Mouse (Mus musculus): Measurements from ENCODE around the gene Rsph1. TPM values are rescaled to one million over a fixed set of nuclear protein-coding genes. Genes with fewer than 3 reads are reported as not detected.

Rsph1 gene
- total RNA-seq, 2 experiments from 2014 or later, result 10.8 to 14.3 TPM

GRCm38 (mm10) chr17:31303401-31303800 lies 26.2 kb upstream of the Rsph1 start:
- no peak for DNase-seq

DNA sequence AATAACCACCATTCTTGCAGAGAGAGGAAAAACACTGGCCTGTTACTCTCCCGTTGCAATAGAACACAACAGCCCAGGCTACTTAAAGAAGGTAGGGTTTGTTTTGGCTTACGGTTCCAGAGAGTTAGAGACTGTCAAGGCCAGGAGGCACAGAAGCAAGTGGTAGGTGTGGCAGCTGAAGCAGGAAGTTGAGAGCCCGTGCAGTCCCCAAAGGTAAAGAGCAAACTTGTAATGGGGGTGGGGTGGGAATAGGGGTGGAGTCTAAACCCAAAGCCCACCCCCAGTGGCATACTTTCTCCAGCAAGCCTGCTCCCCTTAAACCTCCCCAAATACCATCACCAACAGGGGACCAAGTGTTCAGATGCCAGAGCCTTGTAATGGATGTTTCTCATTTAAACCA lies 23.6 kb upstream of the Rsph1 start:
- DNase-seq, result no peak

- no peak for DNase-seq
These were observed 22.8 kb upstream of the Rsph1 start for GRCm38 (mm10) chr17:31299981-31300380.

GRCm38 (mm10) chr17:31298419-31299209 lies 21.4 kb upstream of the Rsph1 start:
- DNase-seq, result no peak

- no peak for DNase-seq
These were observed 20.3 kb upstream of the Rsph1 start for GRCm38 (mm10) chr17:31297521-31297939.

DNA sequence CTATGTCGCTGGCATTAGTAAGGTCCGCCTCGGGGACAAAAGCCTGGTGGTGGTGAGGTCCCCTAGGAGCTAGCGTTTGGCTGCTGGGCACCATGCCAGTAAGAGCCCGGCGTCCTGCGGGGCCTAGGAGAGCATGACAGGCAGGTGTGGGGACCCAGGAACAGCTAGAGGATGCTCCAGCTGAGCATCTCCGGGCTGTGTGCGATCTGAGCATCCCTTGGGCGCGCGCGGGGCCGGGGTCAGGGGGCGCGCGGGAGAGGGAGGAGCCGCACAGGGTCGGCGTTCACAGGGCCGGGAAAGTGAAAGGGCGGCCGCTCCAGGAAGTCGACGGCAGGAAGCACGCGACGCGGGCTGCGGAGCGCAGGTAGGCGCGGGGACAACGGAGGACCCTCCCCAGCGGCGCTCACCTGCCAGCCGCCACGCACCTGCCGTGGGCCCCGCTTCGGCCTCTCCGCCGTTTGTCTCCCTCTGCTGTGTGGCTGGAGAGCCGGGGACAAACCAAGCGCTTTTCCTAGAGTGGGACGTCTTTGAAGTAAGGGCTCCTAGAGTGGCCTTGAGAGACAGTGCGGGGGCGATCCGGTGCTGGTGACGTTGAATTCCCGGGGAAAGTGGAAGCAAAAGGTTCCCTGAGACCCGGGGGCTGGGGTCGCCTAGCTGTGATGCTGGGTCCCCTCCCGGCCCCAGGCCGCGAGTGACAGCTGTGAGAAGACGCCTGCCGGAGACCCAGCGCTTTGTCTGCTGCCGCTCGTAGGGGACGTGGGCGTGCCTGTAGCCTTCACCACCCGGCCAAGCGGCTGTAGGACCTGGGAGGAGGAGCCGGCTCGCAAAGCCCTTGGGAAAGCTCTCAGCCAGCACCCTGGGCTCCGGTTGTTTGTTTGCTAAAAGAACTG lies 19.0 kb upstream of the Rsph1 start:
- peak; percentile 64 to 70 for DNase-seq

- DNase-seq, result no peak
These were observed 18.2 kb upstream of the Rsph1 start for GRCm38 (mm10) chr17:31295215-31295891.

GRCm38 (mm10) chr17:31294363-31295214 lies 17.4 kb upstream of the Rsph1 start:
- DNase-seq, result no peak

DNA sequence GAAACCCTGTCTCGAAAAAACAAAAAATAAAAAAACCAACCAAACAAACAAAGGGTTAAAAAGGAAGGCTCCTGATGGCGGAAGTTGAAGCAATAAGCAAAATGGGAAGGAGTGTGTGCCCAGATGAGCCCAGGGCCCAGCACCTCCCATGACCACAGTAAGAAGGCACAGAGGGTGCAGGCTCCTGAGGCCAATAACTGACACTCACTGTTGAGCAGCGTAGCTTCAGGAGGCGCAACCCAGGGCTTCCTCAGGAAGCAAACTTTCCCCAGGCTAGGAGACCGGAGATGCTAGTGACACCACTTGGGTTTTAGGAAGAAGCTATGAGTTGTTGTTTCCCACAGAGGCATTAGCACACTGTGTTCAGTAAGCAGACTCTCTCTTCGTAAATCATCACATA lies 13.7 kb upstream of the Rsph1 start:
- no peak for DNase-seq

DNA sequence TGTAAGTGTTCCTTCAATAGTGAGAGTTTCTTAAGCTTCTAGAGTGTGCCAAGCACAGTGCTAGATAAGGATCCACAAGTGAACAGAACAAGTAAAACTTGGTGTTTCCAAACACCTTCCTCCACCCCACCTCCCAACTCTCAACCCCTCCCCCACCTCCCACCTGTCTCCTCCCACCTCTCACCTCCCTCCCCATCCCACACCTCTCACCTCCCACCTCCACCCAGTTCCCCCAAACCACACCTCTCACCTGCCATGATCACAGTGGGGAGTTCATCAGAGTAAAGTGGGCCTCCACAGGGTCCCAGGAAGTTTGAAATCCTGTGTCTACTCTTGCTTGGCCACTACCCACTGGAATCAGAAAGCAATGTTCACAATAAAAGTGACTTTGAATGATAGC lies 13.1 kb upstream of the Rsph1 start:
- DNase-seq, result no peak

DNA sequence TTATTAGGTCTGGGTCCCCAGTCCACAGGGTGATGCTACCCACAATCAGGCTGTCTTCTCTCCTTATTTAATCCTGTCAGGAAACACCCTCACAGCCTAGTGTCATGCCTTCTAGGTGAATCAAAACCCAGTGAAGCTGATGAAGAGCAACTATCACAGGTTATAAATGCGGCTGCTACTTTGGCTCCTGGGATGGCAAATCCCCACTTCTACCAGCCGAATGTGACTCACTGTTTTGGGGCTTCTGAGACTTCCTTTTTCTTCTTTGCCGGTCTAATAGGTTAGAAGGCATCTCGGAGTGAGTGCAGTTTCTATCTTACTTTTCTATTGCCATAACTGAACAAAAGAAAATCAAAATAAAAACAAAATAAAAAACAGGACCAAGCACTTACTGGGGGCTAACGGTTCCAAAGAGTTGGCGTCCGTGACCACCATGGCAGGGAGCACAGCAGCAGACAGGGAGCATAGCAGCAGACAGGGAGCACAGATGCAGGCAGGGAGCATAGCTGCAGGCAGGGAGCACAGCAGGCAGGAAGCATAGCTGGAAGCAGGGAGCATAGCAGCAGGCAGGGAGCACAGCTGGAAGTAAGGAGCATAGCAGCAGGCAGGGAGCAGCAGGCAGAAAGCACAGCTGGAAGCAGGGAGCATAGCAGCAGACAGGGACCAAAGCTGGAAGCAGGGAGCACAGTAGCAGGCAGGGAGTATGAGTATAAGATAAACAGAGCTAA lies 12.0 kb upstream of the Rsph1 start:
- DNase-seq, result no peak

DNA sequence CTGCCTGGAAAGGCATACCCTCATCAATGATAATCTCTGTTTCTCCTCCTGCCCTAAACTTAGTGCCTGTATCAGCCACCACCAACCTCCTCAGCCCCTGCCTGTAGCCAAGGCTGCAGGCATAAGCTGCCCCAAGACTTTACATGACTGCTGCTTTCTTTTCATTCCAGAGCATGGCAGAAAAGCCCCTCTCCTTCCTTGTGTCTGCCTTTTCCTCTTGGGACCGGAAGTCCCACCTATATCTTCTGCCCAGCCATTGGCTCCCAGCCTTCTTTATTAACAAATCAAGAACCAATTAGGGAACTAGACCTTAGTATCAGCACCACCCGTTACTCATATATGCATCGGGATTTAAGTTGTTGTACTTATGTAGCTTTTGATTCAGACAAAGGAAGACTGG lies 10.0 kb upstream of the Rsph1 start:
- no peak for DNase-seq

DNA sequence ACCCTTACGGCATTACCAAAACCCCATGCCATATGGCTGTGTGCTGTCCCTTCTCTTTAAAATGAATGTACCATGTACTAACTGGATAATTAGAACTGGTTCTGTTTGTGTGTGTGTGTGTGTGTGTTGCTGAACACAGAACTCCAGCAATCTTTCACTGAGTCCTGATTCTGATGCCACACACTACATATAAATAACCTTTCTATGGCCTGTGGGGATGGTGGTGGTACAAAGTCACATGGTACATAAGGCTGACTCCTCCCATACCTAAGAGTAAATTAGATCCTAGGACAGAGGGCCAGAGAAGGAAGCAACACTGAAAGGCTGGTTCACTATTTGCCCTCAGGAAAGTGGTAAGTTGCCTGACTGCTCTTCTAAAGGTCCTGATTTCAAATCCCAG lies 9.3 kb upstream of the Rsph1 start, which contains the start of gene Slc37a1:
Gene Slc37a1, plus strand, starts transcription at position 301 of the 400 bp plus-strand sequence.
- DNase-seq, result no peak

DNA sequence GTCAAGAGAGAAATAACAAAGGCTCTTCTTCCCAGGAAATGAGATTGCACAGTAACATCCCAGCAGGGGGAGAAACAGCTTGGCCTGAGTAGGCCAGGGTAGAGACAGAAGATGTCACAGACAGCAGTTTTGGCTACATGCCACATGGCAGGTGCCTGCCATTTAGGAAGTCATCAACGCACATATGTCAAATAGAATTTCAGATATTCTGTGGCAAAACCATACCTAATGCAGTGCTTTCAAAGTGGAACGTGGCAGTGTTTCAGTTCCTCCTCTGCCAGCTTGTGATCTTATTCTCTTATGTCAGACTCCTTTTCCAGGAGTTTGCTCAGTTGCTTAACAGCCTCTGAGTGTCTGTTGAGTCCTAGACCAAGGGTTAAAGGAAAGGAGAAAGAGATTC lies 8.7 kb upstream of the Rsph1 start:
- no peak for DNase-seq

DNA sequence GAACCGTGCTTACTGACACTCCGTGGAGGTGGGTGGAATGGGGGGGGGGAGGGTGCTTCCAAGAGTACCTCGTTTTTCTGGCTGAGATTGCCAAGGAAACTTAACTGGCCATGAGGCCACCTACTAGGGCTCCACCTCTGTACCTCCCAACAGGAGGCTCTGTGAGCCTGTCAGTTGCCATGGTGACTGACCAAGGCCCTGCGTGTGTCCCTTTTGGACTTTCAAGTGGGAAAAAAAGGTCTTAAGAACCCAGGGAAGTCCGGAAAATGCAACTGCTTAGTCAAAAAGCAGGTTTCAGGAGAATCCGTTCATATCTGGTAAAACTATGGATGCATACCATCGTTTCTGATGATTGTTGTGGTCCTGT lies 5.5 kb upstream of the Rsph1 start:
- DNase-seq, result no peak

- DNase-seq, result no peak
These were observed 4.9 kb upstream of the Rsph1 start for GRCm38 (mm10) chr17:31281830-31282686.

DNA sequence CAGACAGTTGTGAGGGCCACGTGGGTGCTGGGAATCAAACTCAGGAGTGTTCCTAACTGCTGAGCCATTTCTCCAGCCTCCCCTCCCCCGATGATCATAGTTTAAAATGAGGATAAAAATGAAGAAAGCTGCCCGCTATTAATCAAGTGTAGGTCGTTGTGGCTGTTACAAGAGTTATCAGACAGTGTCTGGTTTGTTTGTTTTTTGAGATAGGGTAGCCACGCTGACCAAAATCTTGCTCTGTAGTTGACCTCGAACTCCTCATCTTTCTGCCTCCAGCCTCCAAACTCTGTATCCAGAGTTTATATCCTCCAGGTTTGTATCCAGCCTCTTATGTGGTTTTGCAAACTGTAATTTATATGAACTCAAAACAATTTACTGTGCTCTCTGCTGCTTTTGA lies 3.1 kb upstream of the Rsph1 start:
- no peak for DNase-seq

DNA sequence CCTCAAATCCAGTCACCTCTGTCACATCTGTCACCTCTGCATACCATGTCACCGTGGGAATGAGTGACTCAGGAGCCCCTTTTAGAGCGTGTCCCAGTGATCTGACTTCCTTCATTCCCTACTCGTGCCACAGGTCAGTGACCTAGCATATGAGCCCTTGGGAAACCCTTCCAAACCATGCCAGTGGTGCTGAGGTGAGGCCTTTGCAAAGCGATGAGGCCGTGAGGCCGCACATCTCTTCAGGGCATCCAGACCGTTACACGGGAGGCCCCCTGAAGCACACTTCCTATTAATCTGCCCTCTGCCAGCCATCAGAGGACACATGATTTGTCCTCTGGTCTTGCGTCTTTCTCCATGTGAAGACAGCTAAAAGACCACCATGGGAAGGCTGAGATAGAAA lies 2.4 kb upstream of the Rsph1 start:
- no peak for DNase-seq

- DNase-seq, result no peak
These were observed 748 bp upstream of the Rsph1 start for GRCm38 (mm10) chr17:31277931-31278330.

- peak; percentile 39 to 47 for DNase-seq
These were observed 819 bp downstream of the Rsph1 start for GRCm38 (mm10) chr17:31276207-31276921.
